11 mouse cellular contexts compared by ENCODE assay signal in the genomic region with DNA sequence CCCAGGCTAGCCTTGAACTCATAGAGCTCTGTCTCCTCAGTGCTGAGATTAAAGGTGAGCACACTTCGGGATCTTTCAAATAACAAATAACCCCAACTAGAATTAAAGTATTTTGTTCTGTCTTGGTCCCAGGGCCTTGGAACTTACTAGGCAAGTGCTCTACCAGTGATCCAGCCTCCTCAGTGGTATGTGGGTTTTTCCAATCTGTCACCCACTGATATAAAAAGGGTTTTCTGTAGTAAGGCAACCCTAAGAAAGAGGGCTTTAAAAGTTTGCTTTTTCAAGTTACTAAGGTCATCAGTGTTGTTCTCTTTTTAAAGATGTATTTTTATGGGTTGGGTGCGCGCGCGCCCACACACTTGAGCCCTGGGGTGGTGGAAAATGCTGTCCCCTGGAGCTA. TPM values are rescaled to one million over a fixed set of nuclear protein-coding genes. Genes with fewer than 3 reads are reported as not detected.
A peak's percentile ranks its signal among the peaks of the same experiment; 100 is the strongest.
DNase-seq lines count a peak whose midpoint lies in the region; ATAC-seq and TF ChIP-seq lines count a peak whose summit lies in the region.
"Had no signal": no experiment of that assay in that cellular context is flagged by ENCODE, and none has a peak within 500 bp of the region (broad histone marks: within the 10 kb centered on the region; RNA-seq: fewer than 3 reads in every experiment).

No protein-coding gene starts in this region.

- no peak for TF ChIP-seq POLR2A in bone marrow macrophage, adult 2 months (IDR thresholded peaks at IDR 0.05; ENCODE audit: borderline replicate concordance, low read depth, low read length)

- 88% methylated on average over 5 of the region's 5 CpGs for WGBS in kidney, embryonic 16.5 days
- WGBS in liver, embryonic 14.5 days (ENCODE audit: insufficient replicate concordance): 70% methylated on average over 5 of the region's 5 CpGs

- peaks cover 37% of the 10 kb centered on the region for H3K4me1 ChIP-seq in kidney, embryonic 16.5 days (ENCODE audit: insufficient read depth, low read length)
- H3K4me1 ChIP-seq in G1E (ENCODE audit: insufficient read depth, low read depth, low read length): peaks cover 76% of the 10 kb centered on the region
- H3K4me1 ChIP-seq in bone marrow macrophage, adult 2 months (ENCODE audit: control insufficient read depth, insufficient read depth, low read length): peaks cover 31% of the 10 kb centered on the region
- H3K4me1 ChIP-seq in liver, embryonic 14.5 days (replicated peaks; ENCODE audit: control insufficient read depth in 2 of 2, insufficient read depth in 2 of 2, low read length in 1 of 2): no peaks in the 10 kb centered on the region

- H3K36me3 ChIP-seq in kidney, embryonic 16.5 days (ENCODE audit: insufficient read depth, low read length): peaks cover 3% of the 10 kb centered on the region; the same call in 1 of the 2 replicates
- H3K36me3 ChIP-seq in G1E (replicated peaks): peaks cover 62% of the 10 kb centered on the region
- H3K36me3 ChIP-seq in liver, embryonic 14.5 days (replicated peaks; ENCODE audit: control insufficient read depth, insufficient read depth, low read depth): no peaks in the 10 kb centered on the region

- H3K4me2 ChIP-seq in kidney, embryonic 16.5 days (replicated peaks; ENCODE audit: low read depth, low read length): peak overlapping the region; percentile 36
- H3K4me2 ChIP-seq in liver, embryonic 14.5 days (ENCODE audit: low read depth): peak overlapping the region; percentile 71

- no peaks in the 10 kb centered on the region for H3K27me3 ChIP-seq in kidney, embryonic 16.5 days (ENCODE audit: insufficient read depth, low read length)
- H3K27me3 ChIP-seq in G1E (ENCODE audit: insufficient read depth, low read length): no peaks in the 10 kb centered on the region
- no peaks in the 10 kb centered on the region for H3K27me3 ChIP-seq in liver, embryonic 14.5 days (ENCODE audit: control insufficient read depth, insufficient read depth, low read length)

- no peaks in the 10 kb centered on the region for H3K9me3 ChIP-seq in kidney, embryonic 16.5 days (ENCODE audit: low read length)
- peaks cover 8% of the 10 kb centered on the region for H3K9me3 ChIP-seq in G1E (replicated peaks)
- H3K9me3 ChIP-seq in liver, embryonic 14.5 days (ENCODE audit: control insufficient read depth, low read length): no peaks in the 10 kb centered on the region
- H3K9me3 ChIP-seq: midbrain, embryonic 12.5 days had no signal

- peak overlapping the region; percentile 92 for H3K27ac ChIP-seq in kidney, embryonic 16.5 days (ENCODE audit: low read length)
- H3K27ac ChIP-seq in bone marrow macrophage, adult 2 months (ENCODE audit: insufficient read depth, low read depth, low read length): peak overlapping the region; percentile 100
- no peak overlapping the region for H3K27ac ChIP-seq in liver, embryonic 14.5 days
- H3K27ac ChIP-seq: midbrain, embryonic 12.5 days had no signal

- ATAC-seq in kidney, embryonic 16.5 days (ENCODE audit: low FRiP score, low TSS enrichment): no peak
- ATAC-seq in G1E (ENCODE audit: extremely low read depth, insufficient number of reproducible peaks, low FRiP score, poor library complexity, severe bottlenecking): no peak
- no peak for ATAC-seq in liver, embryonic 14.5 days (ENCODE audit: insufficient read depth)
- no peak for ATAC-seq in megakaryocyte progenitor cell, adult 5-6 weeks (replicated peaks; ENCODE audit: poor library complexity)

- TF ChIP-seq CTCF in G1E (IDR thresholded peaks at IDR 0.05; ENCODE audit: low read depth, low read length): no peak
- no peak for TF ChIP-seq CTCF in bone marrow macrophage, adult 2 months (IDR thresholded peaks at IDR 0.05; ENCODE audit: low read depth, low read length)
- TF ChIP-seq CTCF in liver, embryonic 14.5 days (IDR thresholded peaks at IDR 0.05; ENCODE audit: low read depth): no peak

- no peak for TF ChIP-seq EP300 in liver, embryonic 14.5 days (IDR thresholded peaks at IDR 0.05; ENCODE audit: low read depth)

- no peak for DNase-seq in kidney, adult 18-20 months
- no peak for DNase-seq in G1E (ENCODE audit: low spot score)
- no peak for DNase-seq in liver, embryonic 14.5 days (ENCODE audit: low read depth in 3 of 3, low spot score in 3 of 3)
- DNase-seq in cerebellum, adult 11 months: no peak

- peak overlapping the region; percentile 18; the same call in 1 of the 2 replicates for H3K9ac ChIP-seq in kidney, embryonic 16.5 days (replicated peaks; ENCODE audit: low read length)
- no peak overlapping the region for H3K9ac ChIP-seq in liver, embryonic 14.5 days (replicated peaks)
- H3K9ac ChIP-seq: midbrain, embryonic 12.5 days had no signal

- H3K4me3 ChIP-seq in kidney, embryonic 16.5 days (ENCODE audit: low read length): peak overlapping the region; percentile 77
- peak overlapping the region; percentile 90 for H3K4me3 ChIP-seq in G1E (ENCODE audit: low read depth, low read length)
- peak overlapping the region; percentile 99 for H3K4me3 ChIP-seq in bone marrow macrophage, adult 2 months (ENCODE audit: insufficient read depth, low read length)
- H3K4me3 ChIP-seq in liver, embryonic 14.5 days (ENCODE audit: insufficient read depth in 1 of 2, low read depth in 2 of 2, low read length in 2 of 2): peak overlapping the region in 1 of 2 experiments; percentile 14; a peak in 1 of 4 replicates

RNA-seq across cellular contexts. Expression of gene Arpc1b, which starts 1.7 kb away (rescaled TPM):
- 325 and 354 TPM in 2 replicates for polyA plus RNA-seq in kidney, embryonic 16.5 days (2015; fragmentation: Nextera tagmentation; extraction: Ambion mirVana)
- total RNA-seq in G1E (2014; fragmentation: Nextera tagmentation): 226 and 347 TPM in 2 replicates
- total RNA-seq in G1E (2017): 230 and 290 TPM in 2 replicates
- 2,252 and 2,780 TPM in 2 replicates for polyA plus RNA-seq in G1E (2012)
- 829 and 891 TPM in 2 replicates for polyA plus RNA-seq in bone marrow macrophage, adult 2 months (2012; ENCODE audit: insufficient read depth, insufficient read length, missing spikeins)
- polyA plus RNA-seq in liver, embryonic 14.5 days (2012; rRNA removed): 54.4 and 74.7 TPM in 2 replicates
- polyA plus RNA-seq in liver, embryonic 14.5 days (2014; fragmentation: Nextera tagmentation; extraction: Ambion mirVana): 74.9 and 80.1 TPM in 2 replicates
- total RNA-seq in megakaryocyte progenitor cell, adult 5-6 weeks (2015): 252 and 253 TPM in 2 replicates
- 169 and 205 TPM in 2 replicates for total RNA-seq in megakaryocyte progenitor cell, adult 5-6 weeks (2017)

RNA-seq across cellular contexts. Expression of gene Pdap1, which starts 24.3 kb away (rescaled TPM):
- polyA plus RNA-seq in kidney, embryonic 16.5 days (2015; fragmentation: Nextera tagmentation; extraction: Ambion mirVana): 77.0 and 93.6 TPM in 2 replicates
- total RNA-seq in G1E (2014; fragmentation: Nextera tagmentation): 95.0 and 112 TPM in 2 replicates
- total RNA-seq in G1E (2017): 72.7 and 82.5 TPM in 2 replicates
- polyA plus RNA-seq in G1E (2012): 173 and 217 TPM in 2 replicates
- polyA plus RNA-seq in bone marrow macrophage, adult 2 months (2012; ENCODE audit: insufficient read depth, insufficient read length, missing spikeins): 72.8 and 76.5 TPM in 2 replicates
- 13.6 and 44.0 TPM in 2 replicates for polyA plus RNA-seq in liver, embryonic 14.5 days (2012; rRNA removed)
- polyA plus RNA-seq in liver, embryonic 14.5 days (2014; fragmentation: Nextera tagmentation; extraction: Ambion mirVana): 44.4 and 50.1 TPM in 2 replicates
- total RNA-seq in megakaryocyte progenitor cell, adult 5-6 weeks (2015): 61.3 and 66.9 TPM in 2 replicates
- total RNA-seq in megakaryocyte progenitor cell, adult 5-6 weeks (2017): 152 and 264 TPM in 2 replicates

RNA-seq across cellular contexts. Expression of gene Bud31, which starts 24.4 kb away (rescaled TPM):
- 186 TPM in 2 replicates for polyA plus RNA-seq in kidney, embryonic 16.5 days (2015; fragmentation: Nextera tagmentation; extraction: Ambion mirVana)
- total RNA-seq in G1E (2014; fragmentation: Nextera tagmentation) (116 and 155 TPM in 2 replicates), G1E (2017) (287 and 292 TPM in 2 replicates)
- 5.7 and 8.7 TPM in 2 replicates for polyA plus RNA-seq in G1E (2012)
- polyA plus RNA-seq in bone marrow macrophage, adult 2 months (2012; ENCODE audit: insufficient read depth, insufficient read length, missing spikeins): 128 and 135 TPM in 2 replicates
- 49.1 and 79.2 TPM in 2 replicates for polyA plus RNA-seq in liver, embryonic 14.5 days (2012; rRNA removed)
- polyA plus RNA-seq in liver, embryonic 14.5 days (2014; fragmentation: Nextera tagmentation; extraction: Ambion mirVana): 154 and 155 TPM in 2 replicates
- 164 and 217 TPM in 2 replicates for total RNA-seq in megakaryocyte progenitor cell, adult 5-6 weeks (2015)
- 218 and 231 TPM in 2 replicates for total RNA-seq in megakaryocyte progenitor cell, adult 5-6 weeks (2017)

RNA-seq across cellular contexts. Expression of gene Kpna7, which starts 31.9 kb away (rescaled TPM):
- not detected in 2 replicates for polyA plus RNA-seq in kidney, embryonic 16.5 days (2015; fragmentation: Nextera tagmentation; extraction: Ambion mirVana)
- total RNA-seq in G1E (2014; fragmentation: Nextera tagmentation): not detected in 2 replicates
- not detected in 2 replicates for total RNA-seq in G1E (2017)
- polyA plus RNA-seq in G1E (2012): not detected in 2 replicates
- not detected in 2 replicates for polyA plus RNA-seq in bone marrow macrophage, adult 2 months (2012; ENCODE audit: insufficient read depth, insufficient read length, missing spikeins)
- 0.11 TPM in 2 replicates for polyA plus RNA-seq in liver, embryonic 14.5 days (2012; rRNA removed)
- 0.04 TPM in 1 of 2 replicates, not detected in the other for polyA plus RNA-seq in liver, embryonic 14.5 days (2014; fragmentation: Nextera tagmentation; extraction: Ambion mirVana)
- total RNA-seq in megakaryocyte progenitor cell, adult 5-6 weeks (2015): not detected in 2 replicates
- total RNA-seq in megakaryocyte progenitor cell, adult 5-6 weeks (2017): not detected in 2 replicates
- total RNA-seq: common myeloid progenitor, adult 5-6 weeks; layer of hippocampus, adult 8-10 months had no signal
- polyA plus RNA-seq: frontal cortex, adult 2 months; midbrain, embryonic 12.5 days had no signal

RNA-seq across cellular contexts. Expression of gene Arpc1a, which starts 32.1 kb away (rescaled TPM):
- 142 and 150 TPM in 2 replicates for polyA plus RNA-seq in kidney, embryonic 16.5 days (2015; fragmentation: Nextera tagmentation; extraction: Ambion mirVana)
- 77.0 and 85.3 TPM in 2 replicates for total RNA-seq in G1E (2014; fragmentation: Nextera tagmentation)
- total RNA-seq in G1E (2017): 125 and 169 TPM in 2 replicates
- polyA plus RNA-seq in G1E (2012): 56.4 and 58.6 TPM in 2 replicates
- 78.6 and 92.3 TPM in 2 replicates for polyA plus RNA-seq in bone marrow macrophage, adult 2 months (2012; ENCODE audit: insufficient read depth, insufficient read length, missing spikeins)
- polyA plus RNA-seq in liver, embryonic 14.5 days (2012; rRNA removed): 42.0 and 47.2 TPM in 2 replicates
- polyA plus RNA-seq in liver, embryonic 14.5 days (2014; fragmentation: Nextera tagmentation; extraction: Ambion mirVana): 51.5 and 57.8 TPM in 2 replicates
- 72.3 and 79.9 TPM in 2 replicates for total RNA-seq in megakaryocyte progenitor cell, adult 5-6 weeks (2015)
- total RNA-seq in megakaryocyte progenitor cell, adult 5-6 weeks (2017): 47.7 and 51.2 TPM in 2 replicates
